ENCODE assay signal across 18 mouse cellular contexts in the genomic region with DNA sequence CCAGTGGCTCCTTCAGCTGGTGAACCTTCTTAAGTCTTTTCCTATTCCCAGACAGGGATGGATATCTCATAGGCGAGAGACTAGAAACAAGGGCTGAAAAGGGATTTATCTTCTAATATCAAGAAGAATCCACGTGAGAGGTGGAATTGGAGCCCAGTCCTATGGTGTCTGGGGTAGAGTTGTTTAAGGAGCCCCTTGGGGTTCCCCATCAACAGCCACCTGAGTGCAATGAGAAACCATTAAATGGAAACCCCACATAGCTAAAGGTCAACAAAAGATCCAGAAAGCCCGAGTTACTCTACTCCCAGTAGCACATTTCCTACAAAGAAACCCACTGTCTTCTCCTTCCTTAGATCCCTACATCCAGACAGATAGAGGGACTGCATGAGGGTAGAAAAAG. TPM values are rescaled to one million over a fixed set of nuclear protein-coding genes. Genes with fewer than 3 reads are reported as not detected.
DNase-seq lines count a peak whose midpoint lies in the region; ATAC-seq and TF ChIP-seq lines count a peak whose summit lies in the region.
"Had no signal": no experiment of that assay in that cellular context is flagged by ENCODE, and none has a peak within 500 bp of the region (broad histone marks: within the 10 kb centered on the region; RNA-seq: fewer than 3 reads in every experiment).

No protein-coding gene starts in this region.

- H3K4me3 ChIP-seq in gastrocnemius, adult 2 months = no peak overlapping the region
- H3K4me3 ChIP-seq in lung, embryonic 15.5 days = no peak overlapping the region
- H3K4me3 ChIP-seq in embryonic facial prominence, embryonic 15.5 days (replicated peaks) = no peak overlapping the region
- H3K4me3 ChIP-seq: erythroblast, embryonic 14.5 days; forebrain, embryonic 10.5 days; heart, embryonic 13.5 days; hindbrain, embryonic 15.5 days had no signal

- no peaks in the 10 kb centered on the region for H3K4me1 ChIP-seq in lung, embryonic 15.5 days
- H3K4me1 ChIP-seq in embryonic facial prominence, embryonic 15.5 days = peaks cover 26% of the 10 kb centered on the region
- H3K4me1 ChIP-seq: hindbrain, embryonic 15.5 days had no signal

- no peak for TF ChIP-seq CTCF in gastrocnemius, adult 2 months (IDR thresholded peaks at IDR 0.05)

- no peaks in the 10 kb centered on the region for H3K27me3 ChIP-seq in lung, embryonic 15.5 days
- H3K27me3 ChIP-seq in embryonic facial prominence, embryonic 15.5 days = no peaks in the 10 kb centered on the region
- H3K27me3 ChIP-seq: heart, embryonic 13.5 days; hindbrain, embryonic 15.5 days had no signal

- 0 out of 2 replicates have a peak overlapping the region, but pooled peaks have one; percentile 35 for H3K27ac ChIP-seq in gastrocnemius, adult 2 months
- H3K27ac ChIP-seq in lung, embryonic 15.5 days = 0 out of 2 replicates have a peak overlapping the region, but pooled peaks have one; percentile 6
- H3K27ac ChIP-seq in embryonic facial prominence, embryonic 15.5 days (replicated peaks) = peak overlapping the region; percentile 22; the same call in 1 of the 2 replicates
- H3K27ac ChIP-seq: forebrain, embryonic 10.5 days; heart, embryonic 13.5 days; hindbrain, embryonic 15.5 days had no signal

- H3K9ac ChIP-seq in lung, embryonic 15.5 days = no peak overlapping the region
- no peak overlapping the region for H3K9ac ChIP-seq in embryonic facial prominence, embryonic 15.5 days
- H3K9ac ChIP-seq: heart, embryonic 13.5 days; hindbrain, embryonic 15.5 days had no signal

- WGBS in lung, embryonic 15.5 days = 68% methylated on average over 3 of the region's 3 CpGs
- 68% methylated on average over 3 of the region's 3 CpGs for WGBS in embryonic facial prominence, embryonic 15.5 days

- no peak overlapping the region for H3K4me2 ChIP-seq in lung, embryonic 15.5 days
- H3K4me2 ChIP-seq in embryonic facial prominence, embryonic 15.5 days (replicated peaks) = no peak overlapping the region
- H3K4me2 ChIP-seq: heart, embryonic 13.5 days; hindbrain, embryonic 15.5 days had no signal

- H3K36me3 ChIP-seq in lung, embryonic 15.5 days = no peaks in the 10 kb centered on the region
- no peaks in the 10 kb centered on the region for H3K36me3 ChIP-seq in embryonic facial prominence, embryonic 15.5 days
- H3K36me3 ChIP-seq: forebrain, embryonic 10.5 days; heart, embryonic 13.5 days; hindbrain, embryonic 15.5 days had no signal

- H3K9me3 ChIP-seq in lung, embryonic 15.5 days = no peaks in the 10 kb centered on the region; the same call in 1 of the 2 replicates
- H3K9me3 ChIP-seq in embryonic facial prominence, embryonic 15.5 days (replicated peaks) = no peaks in the 10 kb centered on the region
- H3K9me3 ChIP-seq: forebrain, embryonic 10.5 days; hindbrain, embryonic 15.5 days had no signal

- intact Hi-C loops in gastrocnemius, adult 2 months (cut with DNase I) = no loop called here

- no peak for DNase-seq in gastrocnemius, adult 2 months
- DNase-seq in gastrocnemius, postnatal 10 days = no peak
- DNase-seq in lung, postnatal 25 days (ENCODE audit: low spot score) = no peak
- DNase-seq in ovary, adult 18-20 months (ENCODE audit: low spot score) = no peak
- DNase-seq: adrenal gland, postnatal 14 days; B cell, adult 2 months; cerebellum, adult 11-12 months; cerebellum, adult 9-10 months; cerebellum, postnatal 25 days; heart, postnatal 36 days had no signal

- no peak for ATAC-seq in lung, embryonic 15.5 days (ENCODE audit: borderline replicate concordance, extremely low read depth, low FRiP score, low TSS enrichment)
- no peak for ATAC-seq in embryonic facial prominence, embryonic 15.5 days (ENCODE audit: insufficient number of reproducible peaks, low FRiP score, low TSS enrichment, low read depth)
- no peak for ATAC-seq in CD4-positive, CD25-positive, alpha-beta regulatory T cell, adult 4 months
- ATAC-seq: forebrain, embryonic 14.5 days had no signal

RNA-seq across cellular contexts. Expression of a gene that starts 39.3 kb away (rescaled TPM):
- total RNA-seq in gastrocnemius, adult 2 months (2021) = 10 to 100 TPM; 11.6 to 12.2 TPM
- 1 to 10 TPM; 6.9 to 7.3 TPM for total RNA-seq in gastrocnemius, postnatal 10 days (2021)
- polyA plus RNA-seq in lung, embryonic 15.5 days (2015; fragmentation: Nextera tagmentation; extraction: Ambion mirVana) = 10.0 and 11.6 TPM in 2 replicates
- polyA plus RNA-seq in embryonic facial prominence, embryonic 15.5 days (2015; fragmentation: Nextera tagmentation; extraction: Ambion mirVana) = 10.9 and 12.5 TPM in 2 replicates
- 10 to 100 TPM; 24.9 to 35.4 TPM for polyA plus RNA-seq in CD4-positive, CD25-positive, alpha-beta regulatory T cell, adult 4 months (2017; shearing (Covaris generic))
